Mouse (Mus musculus) intestine, embryonic 15.5 days (tissue): Measurements from ENCODE around the gene Adcy7. TPM values are rescaled to one million over a fixed set of nuclear protein-coding genes. Genes with fewer than 3 reads are reported as not detected.
A peak's percentile ranks its signal among the peaks of the same experiment; 100 is the strongest.

Source experiments
- ATAC-seq: fragments of 200-750 bp; cut with Nextera tagmentation; 2 replicates; pipeline ENCODE4 v1.8.0; 2017; ENCODE audit warnings: moderate TSS enrichment, moderate library complexity
- H3K27ac ChIP-seq: fragments of 300-500 bp; sonication (generic); 2 replicates; pipeline ENCODE4 v1.5.1; 2015; ENCODE audit warnings: mild to moderate bottlenecking, inconsistent platforms
- H3K27me3 ChIP-seq: fragments of 300-500 bp; sonication (generic); replicated peaks from 2 replicates; pipeline ENCODE4 v1.6.1; 2015; ENCODE audit warnings: inconsistent platforms
- H3K36me3 ChIP-seq: fragments of 300-500 bp; sonication (generic); 2 replicates; pipeline ENCODE4 v1.6.1; 2015; ENCODE audit warnings: inconsistent platforms
- H3K4me1 ChIP-seq: fragments of 300-500 bp; sonication (generic); replicated peaks from 2 replicates; pipeline ENCODE4 v1.6.1; 2015; ENCODE audit warnings: inconsistent platforms
- H3K4me2 ChIP-seq: fragments of 300-500 bp; sonication (generic); replicated peaks from 2 replicates; pipeline ENCODE4 v1.6.1; 2015; ENCODE audit warnings: mild to moderate bottlenecking, inconsistent platforms
- H3K4me3 ChIP-seq: fragments of 300-500 bp; sonication (generic); replicated peaks from 2 replicates; pipeline ENCODE4 v1.5.1; 2015; ENCODE audit warnings: inconsistent platforms
- H3K9ac ChIP-seq: fragments of 300-500 bp; sonication (generic); 2 replicates; pipeline ENCODE4 v1.6.1; 2015; ENCODE audit warnings: inconsistent platforms
- H3K9me3 ChIP-seq: fragments of 300-500 bp; sonication (generic); 2 replicates; pipeline ENCODE4 v1.6.1; 2016; ENCODE audit warnings: inconsistent platforms
- WGBS: fragments of 180-500 bp; shearing (Covaris S2); methylation state at CpG from one replicate; pipeline ENCODE4 v1.1.7; 2015; 5-methylcytosine and 5-hydroxymethylcytosine counted together
- polyA plus RNA-seq: library from polyadenylated mRNA; unstranded; fragments of >200 nt; fragmentation: Nextera tagmentation; extraction: Ambion mirVana; gene quantifications from 2 replicates; pipeline ENCODE4 v1.2.1, GENCODE M21; 2015

The Adcy7 gene
- polyA plus RNA-seq, 1 experiment from 2014 or later, result 3.1 TPM

DNA sequence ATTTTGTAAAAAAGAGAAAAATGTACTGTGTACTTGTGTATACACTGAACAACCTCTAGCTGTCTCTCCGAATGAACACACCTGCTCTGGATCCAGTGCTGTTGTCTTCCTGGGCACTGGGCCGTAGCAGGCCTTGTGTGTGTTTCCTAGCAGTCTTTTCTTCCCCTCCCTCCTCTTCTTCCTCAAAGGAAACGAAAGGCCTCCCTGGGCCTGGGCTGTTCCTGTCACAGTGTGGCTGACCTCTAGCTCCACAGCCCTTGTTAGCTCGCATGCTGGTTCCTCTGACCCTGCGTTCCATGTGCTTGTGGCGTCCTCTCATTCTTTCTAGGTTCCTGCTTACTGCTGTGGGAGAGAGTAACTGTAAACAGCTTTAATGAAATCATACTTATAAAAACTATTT lies 14.2 kb upstream of the Adcy7 start:
- no peak for ATAC-seq
- H3K36me3 ChIP-seq, result 0 out of 2 replicates have a peak, but pooled peaks cover 2% of the 10 kb centered on the region
- H3K4me1 ChIP-seq, result 0 out of 2 replicates have a peak, but pooled peaks cover 3% of the 10 kb centered on the region
- no peak overlapping the region for H3K27ac ChIP-seq
- no peak overlapping the region for H3K4me3 ChIP-seq
- H3K9ac ChIP-seq, result no peak overlapping the region
- no peaks in the 10 kb centered on the region for H3K9me3 ChIP-seq
- H3K27me3 ChIP-seq, result no peaks in the 10 kb centered on the region
- H3K4me2 ChIP-seq, result no peak overlapping the region
- 60% methylated on average over 6 of the region's 6 CpGs for WGBS

DNA sequence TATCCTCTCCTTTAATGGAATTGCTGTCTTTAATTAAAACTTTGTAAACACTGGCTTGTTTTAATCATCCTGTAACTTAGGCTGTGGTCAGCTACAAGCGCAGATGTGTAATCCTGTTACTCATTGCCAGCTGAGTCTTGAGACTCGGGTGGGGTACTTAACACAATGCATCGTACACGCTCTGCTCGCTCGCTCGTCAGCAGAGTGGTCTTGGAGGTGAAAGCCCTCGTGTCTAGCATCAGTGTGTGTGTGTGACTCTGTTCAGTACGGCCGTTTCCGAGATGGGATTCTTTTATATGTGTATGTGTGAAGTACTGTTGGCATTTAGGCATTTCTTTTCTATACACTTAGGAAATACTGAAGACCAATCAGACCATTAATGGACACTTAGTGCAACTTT lies 13.7 kb upstream of the Adcy7 start:
- H3K4me3 ChIP-seq, result no peak overlapping the region
- H3K9ac ChIP-seq, result no peak overlapping the region
- no peaks in the 10 kb centered on the region for H3K27me3 ChIP-seq
- H3K4me1 ChIP-seq, result 0 out of 2 replicates have a peak, but pooled peaks cover 6% of the 10 kb centered on the region
- H3K9me3 ChIP-seq, result no peaks in the 10 kb centered on the region
- 0 out of 2 replicates have a peak, but pooled peaks cover 2% of the 10 kb centered on the region for H3K36me3 ChIP-seq
- H3K4me2 ChIP-seq, result no peak overlapping the region
- H3K27ac ChIP-seq, result no peak overlapping the region
- ATAC-seq, result no peak
- WGBS, result 85% methylated on average over 11 of the region's 11 CpGs

- no peak for ATAC-seq
- WGBS, result 86% methylated on average over 7 of the region's 7 CpGs
These were observed 11.7 kb upstream of the Adcy7 start for GRCm38 (mm10) chr8:88260466-88260980.

DNA sequence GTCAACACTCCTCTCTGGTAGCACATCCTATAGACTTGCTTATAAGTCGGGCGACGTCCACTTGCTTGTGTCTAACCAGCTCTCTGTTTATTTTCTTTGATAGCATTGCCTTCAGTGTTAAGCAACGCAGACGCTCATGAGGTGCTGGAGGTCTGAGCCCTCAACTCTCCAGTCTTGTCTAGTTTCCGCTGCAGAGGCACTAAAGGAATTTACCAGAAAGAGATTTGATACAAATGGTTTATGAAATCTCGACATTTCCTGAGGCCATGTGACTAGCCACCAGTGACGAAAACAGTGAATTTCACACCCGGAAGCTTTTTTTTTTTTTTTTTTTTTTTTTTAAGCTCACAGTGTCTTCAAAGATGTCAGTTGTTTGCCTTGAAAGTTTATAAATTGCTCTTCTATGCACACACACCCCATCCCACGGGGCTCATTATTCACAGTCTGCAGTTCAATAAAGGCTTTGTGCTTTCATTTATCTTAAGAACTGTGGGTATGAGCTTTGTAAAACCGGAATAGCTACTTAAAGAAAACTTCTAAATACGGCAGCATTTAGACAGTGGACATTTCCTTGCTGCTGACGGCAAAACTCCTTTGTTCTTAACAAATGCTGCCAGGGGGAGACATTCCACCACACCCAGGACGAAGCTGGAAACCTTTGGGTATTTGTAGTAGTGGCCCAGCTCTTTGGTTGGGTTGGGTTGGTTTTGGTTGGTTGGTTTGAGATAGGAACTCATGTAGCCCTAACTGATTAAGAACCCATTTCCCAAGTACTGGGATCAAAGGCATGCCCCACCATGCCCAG lies 9.2 kb upstream of the Adcy7 start:
- H3K27ac ChIP-seq, result no peak overlapping the region
- no peak overlapping the region for H3K4me2 ChIP-seq
- H3K27me3 ChIP-seq, result 0 out of 2 replicates have a peak, but pooled peaks cover 1% of the 10 kb centered on the region
- H3K9ac ChIP-seq, result no peak overlapping the region
- H3K4me1 ChIP-seq, result 0 out of 2 replicates have a peak, but pooled peaks cover 6% of the 10 kb centered on the region
- H3K36me3 ChIP-seq, result 0 out of 2 replicates have a peak, but pooled peaks cover 2% of the 10 kb centered on the region
- no peaks in the 10 kb centered on the region for H3K9me3 ChIP-seq
- no peak for ATAC-seq
- H3K4me3 ChIP-seq, result no peak overlapping the region
- 24% methylated on average over 14 of the region's 14 CpGs for WGBS

More at GRCm38 (mm10) chr8:88260466-88260980, 11.7 kb upstream of the Adcy7 start:
- Histone ChIP-seq H3K9ac (no peak overlapping the region), H3K4me2 (no peak overlapping the region), H3K27ac (no peak overlapping the region), H3K4me3 (no peak overlapping the region), H3K36me3 (0 out of 2 replicates have a peak, but pooled peaks cover 2% of the 10 kb centered on the region), H3K9me3 (no peaks in the 10 kb centered on the region), H3K27me3 (no peaks in the 10 kb centered on the region), H3K4me1 (0 out of 2 replicates have a peak, but pooled peaks cover 6% of the 10 kb centered on the region)

- 15% methylated on average over 2 of the region's 2 CpGs for WGBS
- Histone ChIP-seq H3K36me3 (0 out of 2 replicates have a peak, but pooled peaks cover 2% of the 10 kb centered on the region), H3K9ac (no peak overlapping the region), H3K4me2 (no peak overlapping the region), H3K4me1 (0 out of 2 replicates have a peak, but pooled peaks cover 6% of the 10 kb centered on the region), H3K9me3 (no peaks in the 10 kb centered on the region), H3K27ac (no peak overlapping the region), H3K4me3 (no peak overlapping the region), H3K27me3 (0 out of 2 replicates have a peak, but pooled peaks cover 4% of the 10 kb centered on the region)
- ATAC-seq, result no peak
These were observed 6.7 kb upstream of the Adcy7 start for GRCm38 (mm10) chr8:88265511-88265910.

GRCm38 (mm10) chr8:88266170-88266800 lies 5.9 kb upstream of the Adcy7 start:
- no peak overlapping the region for H3K9ac ChIP-seq
- 0 out of 2 replicates have a peak, but pooled peaks cover 6% of the 10 kb centered on the region for H3K4me1 ChIP-seq
- ATAC-seq, result peak; percentile 70
- 42% methylated on average over 10 of the region's 10 CpGs for WGBS
- H3K36me3 ChIP-seq, result no peaks in the 10 kb centered on the region
- peaks cover 4% of the 10 kb centered on the region; the same call in 1 of the 2 replicates for H3K27me3 ChIP-seq
- no peaks in the 10 kb centered on the region for H3K9me3 ChIP-seq
- no peak overlapping the region for H3K4me2 ChIP-seq
- H3K4me3 ChIP-seq, result no peak overlapping the region
- H3K27ac ChIP-seq, result no peak overlapping the region

GRCm38 (mm10) chr8:88266801-88267403 lies 5.3 kb upstream of the Adcy7 start:
- Histone ChIP-seq H3K4me2 (no peak overlapping the region), H3K4me1 (0 out of 2 replicates have a peak, but pooled peaks cover 7% of the 10 kb centered on the region), H3K36me3 (no peaks in the 10 kb centered on the region), H3K9ac (no peak overlapping the region), H3K4me3 (no peak overlapping the region), H3K9me3 (no peaks in the 10 kb centered on the region), H3K27ac (no peak overlapping the region), H3K27me3 (peaks cover 4% of the 10 kb centered on the region; the same call in 1 of the 2 replicates)
- WGBS, result 83% methylated on average over 14 of the region's 14 CpGs
- ATAC-seq, result no peak

DNA sequence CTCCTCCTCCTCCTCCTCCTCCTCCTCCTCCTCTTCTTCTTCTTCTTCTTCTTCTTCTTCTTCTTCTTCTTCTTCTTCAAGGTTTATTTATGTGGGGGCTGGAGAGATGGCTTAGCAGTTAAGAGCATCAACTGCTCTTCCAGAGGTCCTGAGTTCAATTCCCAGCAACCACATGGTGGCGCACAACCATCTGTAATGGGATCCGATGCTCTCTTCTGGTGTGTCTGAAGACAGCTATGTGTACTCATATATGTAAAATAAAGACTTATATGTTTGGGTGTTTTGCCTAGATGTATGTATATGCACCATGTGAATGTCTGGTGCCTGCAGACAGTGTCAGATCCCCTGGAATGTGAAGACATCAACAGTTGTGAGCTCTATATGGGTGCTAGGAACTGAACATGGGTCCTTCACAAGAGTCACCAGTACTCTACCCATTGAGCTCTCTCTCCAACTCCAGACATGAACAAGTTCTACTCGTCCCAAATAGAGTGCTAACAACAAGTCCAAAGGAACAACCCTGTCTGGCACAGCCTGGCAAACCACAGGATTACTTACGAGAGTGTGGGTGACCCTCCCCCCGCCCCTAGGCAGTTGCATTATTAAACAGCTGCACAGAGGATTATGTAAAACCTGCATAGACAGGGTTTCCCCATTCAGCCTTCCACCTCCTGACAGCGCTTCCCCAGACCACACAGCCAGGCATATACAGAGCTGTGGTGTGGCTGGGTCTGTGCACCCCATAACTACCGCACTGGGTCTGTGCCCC lies 2.9 kb upstream of the Adcy7 start:
- H3K27ac ChIP-seq, result no peak overlapping the region
- H3K27me3 ChIP-seq, result peaks cover 21% of the 10 kb centered on the region
- no peak overlapping the region for H3K4me3 ChIP-seq
- H3K4me2 ChIP-seq, result no peak overlapping the region
- H3K9ac ChIP-seq, result no peak overlapping the region
- no peak for ATAC-seq
- no peaks in the 10 kb centered on the region for H3K9me3 ChIP-seq
- no peaks in the 10 kb centered on the region for H3K36me3 ChIP-seq
- 65% methylated on average over 7 of the region's 7 CpGs for WGBS
- peaks cover 12% of the 10 kb centered on the region for H3K4me1 ChIP-seq

DNA sequence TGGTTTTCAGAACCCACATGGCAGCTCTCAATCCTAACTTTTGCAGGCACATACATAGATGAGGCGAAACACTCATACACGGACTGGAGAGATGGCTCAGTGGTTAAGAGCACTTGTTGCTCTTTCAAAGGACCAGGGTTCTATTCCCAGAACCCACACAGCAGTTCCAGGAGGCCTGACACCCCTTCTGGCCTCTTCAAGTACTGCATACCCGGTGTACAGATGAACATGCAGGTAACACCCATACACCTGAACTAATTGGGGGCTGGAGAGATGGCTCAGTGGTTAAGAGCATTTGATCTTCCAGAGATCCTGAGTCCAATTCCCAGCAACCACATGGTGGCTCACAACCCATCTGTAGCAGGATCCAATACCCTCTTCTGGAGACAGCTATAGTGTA lies 2.1 kb upstream of the Adcy7 start:
- H3K9me3 ChIP-seq, result no peaks in the 10 kb centered on the region

DNA sequence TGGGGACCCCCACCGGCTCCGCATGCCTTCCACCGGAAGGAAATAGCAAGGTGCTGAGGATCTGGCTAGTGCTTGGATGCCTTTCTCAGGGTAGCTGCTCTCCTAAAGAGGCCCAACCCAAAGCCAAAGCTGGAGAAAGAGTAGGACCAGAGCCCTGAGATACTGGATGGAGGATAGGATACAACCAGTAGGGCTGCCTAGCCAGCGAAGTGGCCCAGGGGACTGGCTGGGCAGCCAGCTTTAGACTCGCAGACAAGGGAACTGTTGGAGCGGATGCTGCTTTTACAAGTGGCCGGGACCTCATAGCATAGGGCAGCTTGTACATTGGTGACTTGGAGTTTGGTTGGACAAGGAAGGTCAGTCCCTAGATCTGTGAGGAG lies 838 bp downstream of the Adcy7 start:
- Histone ChIP-seq H3K27me3 (peaks cover 20% of the 10 kb centered on the region), H3K27ac (no peak overlapping the region), H3K36me3 (no peaks in the 10 kb centered on the region), H3K4me3 (peak overlapping the region; percentile 41), H3K4me1 (peaks cover 12% of the 10 kb centered on the region), H3K9ac (peak overlapping the region; percentile 40; the same call in 1 of the 2 replicates), H3K9me3 (no peaks in the 10 kb centered on the region), H3K4me2 (peak overlapping the region; percentile 97)
- ATAC-seq, result no peak
- WGBS, result 69% methylated on average over 7 of the region's 7 CpGs

More for the DNA sequence above, 2.1 kb upstream of the Adcy7 start:
- H3K36me3 ChIP-seq, result no peaks in the 10 kb centered on the region
- H3K27ac ChIP-seq, result no peak overlapping the region
- H3K4me3 ChIP-seq, result no peak overlapping the region
- peaks cover 12% of the 10 kb centered on the region for H3K4me1 ChIP-seq
- H3K4me2 ChIP-seq, result no peak overlapping the region
- no peak for ATAC-seq
- peaks cover 21% of the 10 kb centered on the region for H3K27me3 ChIP-seq
- H3K9ac ChIP-seq, result no peak overlapping the region
- 74% methylated on average over 3 of the region's 3 CpGs for WGBS

DNA sequence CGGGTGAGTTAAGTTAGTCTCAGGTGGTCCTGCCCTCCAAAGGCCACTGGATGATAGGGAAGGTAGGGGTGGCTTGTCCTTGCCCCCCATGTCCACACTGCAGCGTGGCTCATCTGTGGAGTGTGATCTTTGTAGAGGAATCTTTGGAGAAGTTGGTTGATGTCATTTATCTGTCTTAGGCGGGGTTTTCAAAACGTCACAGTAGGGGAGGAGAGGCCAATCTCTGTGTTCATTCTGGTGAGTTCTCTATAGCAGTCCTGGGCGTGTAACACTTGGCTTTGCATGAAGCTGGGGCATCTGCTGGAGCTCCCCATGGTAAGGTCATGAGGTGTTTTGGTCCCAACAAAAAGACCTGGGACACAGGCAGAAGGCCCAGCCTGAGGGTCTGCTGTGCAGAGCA lies 1.9 kb downstream of the Adcy7 start:
- 87% methylated on average over 5 of the region's 5 CpGs for WGBS
- Histone ChIP-seq H3K27me3 (peaks cover 18% of the 10 kb centered on the region), H3K36me3 (no peaks in the 10 kb centered on the region), H3K4me1 (peaks cover 12% of the 10 kb centered on the region), H3K4me2 (no peak overlapping the region), H3K27ac (no peak overlapping the region), H3K9ac (no peak overlapping the region), H3K4me3 (no peak overlapping the region), H3K9me3 (no peaks in the 10 kb centered on the region)
- no peak for ATAC-seq
